Mouse (Mus musculus) testis, adult 2 months (tissue): ENCODE measurements at regions not wholly inside any gene's neighbourhood (a gene's known extent, or its start where the extent isn't known, plus 50 kb on each side); places are given as distances from the start of the nearest gene placed in this dataset.

Experiments used
- H3K27ac ChIP-seq: fragments of 200-500 bp; 2 replicates; pipeline ENCODE4 v1.5.1; 2012; ENCODE audit warnings: low read depth, low read length; ENCODE audit not compliant: control insufficient read depth, insufficient read depth
- H3K27me3 ChIP-seq: fragments of 200-500 bp; 2 replicates; pipeline ENCODE4 v1.6.1; 2012; ENCODE audit warnings: mild to moderate bottlenecking, low read length, moderate library complexity; ENCODE audit not compliant: control insufficient read depth, insufficient read depth
- H3K36me3 ChIP-seq: fragments of 200-500 bp; 2 replicates; pipeline ENCODE4 v1.6.1; 2012; ENCODE audit warnings: mild to moderate bottlenecking, low read length; ENCODE audit not compliant: control insufficient read depth, insufficient read depth
- H3K4me1 ChIP-seq: fragments of 200-500 bp; 2 replicates; pipeline ENCODE4 v1.6.1; 2012; ENCODE audit warnings: low read length; ENCODE audit not compliant: control insufficient read depth, insufficient read depth
- H3K4me3 ChIP-seq: fragments of 200-500 bp; 2 replicates; pipeline ENCODE4 v1.5.1; 2012; ENCODE audit warnings: low read depth, mild to moderate bottlenecking, low read length, moderate library complexity, mixed read lengths; ENCODE audit not compliant: control insufficient read depth
- CTCF ChIP-seq: fragments of 200-500 bp; IDR thresholded peaks from 2 replicates; pipeline ENCODE4 v1.5.1; 2012; ENCODE audit warnings: low read depth, mild to moderate bottlenecking, inconsistent platforms, low read length, moderate library complexity; ENCODE audit not compliant: control insufficient read depth, insufficient read depth, insufficient replicate concordance
- POLR2A ChIP-seq: fragments of 200-500 bp; IDR thresholded peaks from 2 replicates; pipeline ENCODE4 v1.6.1; 2012; ENCODE audit warnings: low read depth, mild to moderate bottlenecking, inconsistent platforms, low read length, moderate library complexity; ENCODE audit not compliant: control insufficient read depth

GRCm38 (mm10) chr2:74930702-74931101 is 105.1 kb downstream of the Mtx2 start:
- H3K36me3 ChIP-seq = no peaks in the 10 kb centered on the region
- no peak overlapping the region for H3K4me3 ChIP-seq
- no peaks in the 10 kb centered on the region for H3K27me3 ChIP-seq
- peaks cover 2% of the 10 kb centered on the region; the same call in 1 of the 2 replicates for H3K4me1 ChIP-seq
- no peak overlapping the region for H3K27ac ChIP-seq
- no peak for TF ChIP-seq CTCF
- TF ChIP-seq POLR2A = no peak

- TF ChIP-seq POLR2A = no peak
- no peak for TF ChIP-seq CTCF
- no peaks in the 10 kb centered on the region; the same call in 1 of the 2 replicates for H3K4me1 ChIP-seq
- H3K27me3 ChIP-seq = no peaks in the 10 kb centered on the region
Measured at GRCm38 (mm10) chr2:74933190-74933589, 107.6 kb downstream of the Mtx2 start.

GRCm38 (mm10) chr2:74933771-74934170 is 108.2 kb downstream of the Mtx2 start:
- TF ChIP-seq POLR2A (no peak), CTCF (no peak)
- H3K27ac ChIP-seq = no peak overlapping the region
- no peak overlapping the region for H3K4me3 ChIP-seq
- no peaks in the 10 kb centered on the region; the same call in 1 of the 2 replicates for H3K4me1 ChIP-seq
- no peaks in the 10 kb centered on the region for H3K36me3 ChIP-seq
- no peaks in the 10 kb centered on the region for H3K27me3 ChIP-seq

More at GRCm38 (mm10) chr2:74933190-74933589, 107.6 kb downstream of the Mtx2 start:
- Histone ChIP-seq H3K4me3 (no peak overlapping the region), H3K27ac (no peak overlapping the region), H3K36me3 (no peaks in the 10 kb centered on the region)

- H3K27ac ChIP-seq = no peak overlapping the region
- H3K36me3 ChIP-seq = no peaks in the 10 kb centered on the region
- H3K4me3 ChIP-seq = no peak overlapping the region
- no peaks in the 10 kb centered on the region for H3K27me3 ChIP-seq
- TF ChIP-seq CTCF = no peak
- no peak for TF ChIP-seq POLR2A
- no peaks in the 10 kb centered on the region for H3K4me1 ChIP-seq
Measured at GRCm38 (mm10) chr2:74938711-74939110, 113.1 kb downstream of the Mtx2 start.

GRCm38 (mm10) chr2:74941966-74942365 is 116.4 kb downstream of the Mtx2 start:
- TF ChIP-seq POLR2A = no peak
- no peak for TF ChIP-seq CTCF
- Histone ChIP-seq H3K27me3 (no peaks in the 10 kb centered on the region), H3K4me1 (no peaks in the 10 kb centered on the region), H3K27ac (no peak overlapping the region), H3K4me3 (no peak overlapping the region), H3K36me3 (no peaks in the 10 kb centered on the region)

- Histone ChIP-seq H3K36me3 (no peaks in the 10 kb centered on the region), H3K4me3 (no peak overlapping the region), H3K27ac (no peak overlapping the region), H3K27me3 (no peaks in the 10 kb centered on the region), H3K4me1 (no peaks in the 10 kb centered on the region)
- TF ChIP-seq POLR2A = no peak
- TF ChIP-seq CTCF = no peak
Measured at GRCm38 (mm10) chr2:74942611-74943198, 117.1 kb downstream of the Mtx2 start.

- no peak overlapping the region for H3K4me3 ChIP-seq
- H3K27ac ChIP-seq = no peak overlapping the region
- TF ChIP-seq POLR2A (no peak), CTCF (no peak)
- no peaks in the 10 kb centered on the region for H3K27me3 ChIP-seq
- no peaks in the 10 kb centered on the region for H3K4me1 ChIP-seq
- H3K36me3 ChIP-seq = no peaks in the 10 kb centered on the region
Measured at GRCm38 (mm10) chr2:74945185-74945749, 119.7 kb downstream of the Mtx2 start.
